Mouse (Mus musculus) liver, adult 2 months (tissue): ENCODE results near the gene Cldn3. TPM values are rescaled to one million over a fixed set of nuclear protein-coding genes. Genes with fewer than 3 reads are reported as not detected.

Source experiments
- DNase-seq: peaks from one replicate; pipeline ENCODE4 v3.0.0-alpha.2; 2011; ENCODE audit warnings: low read depth, low spot score; ENCODE audit errors: extremely low read depth
- H3K27ac ChIP-seq: fragments of 200-500 bp; replicated peaks from 2 replicates; pipeline ENCODE4 v1.5.1; 2012; ENCODE audit warnings: low read depth, mild to moderate bottlenecking, control low read depth, inconsistent platforms, low read length; ENCODE audit not compliant: insufficient read depth
- H3K27me3 ChIP-seq: fragments of 200-500 bp; 2 replicates; pipeline ENCODE4 v1.6.1; 2012; ENCODE audit warnings: mild to moderate bottlenecking, moderate library complexity, low read length, inconsistent platforms; ENCODE audit not compliant: control insufficient read depth, insufficient read depth
- H3K36me3 ChIP-seq: fragments of 200-500 bp; 2 replicates; pipeline ENCODE4 v1.6.1; 2012; ENCODE audit warnings: low read length, inconsistent platforms; ENCODE audit not compliant: control insufficient read depth, insufficient read depth
- H3K4me1 ChIP-seq: fragments of 200-500 bp; 2 replicates; pipeline ENCODE4 v1.6.1; 2011; ENCODE audit warnings: low read length; ENCODE audit not compliant: control insufficient read depth, insufficient read depth
- H3K4me3 ChIP-seq: fragments of 200-500 bp; 2 replicates; pipeline ENCODE4 v1.5.1; 2011; ENCODE audit warnings: low read depth, mild to moderate bottlenecking, control low read depth, low read length, moderate library complexity; ENCODE audit not compliant: insufficient read depth
- H3K79me2 ChIP-seq: fragments of 200-500 bp; 2 replicates; pipeline ENCODE4 v1.6.1; 2012; ENCODE audit warnings: inconsistent platforms, mild to moderate bottlenecking, low read length, moderate library complexity; ENCODE audit not compliant: control insufficient read depth, insufficient read depth
- H3K9ac ChIP-seq: fragments of 200-500 bp; 2 replicates; pipeline ENCODE4 v1.6.1; 2012; ENCODE audit warnings: low read depth, mild to moderate bottlenecking, control low read depth, inconsistent platforms, low read length
- CTCF ChIP-seq: fragments of 200-500 bp; IDR thresholded peaks from 2 replicates; pipeline ENCODE4 v1.5.1; 2011; ENCODE audit warnings: low read depth, low read length, control low read depth
- POLR2A ChIP-seq: fragments of 200-500 bp; IDR thresholded peaks from 2 replicates; pipeline ENCODE4 v1.6.1; 2011; ENCODE audit warnings: low read length, control low read depth; ENCODE audit not compliant: insufficient read depth; ENCODE audit errors: extremely low read depth
- WGBS: fragments of 180-500 bp; shearing (Covaris S2); methylation state at CpG from one replicate; pipeline ENCODE4 v1.1.7; 2018; 5-methylcytosine and 5-hydroxymethylcytosine counted together
- polyA plus RNA-seq: library from polyadenylated mRNA; depleted of rRNA; stranded (reverse); fragments of >200 nt; gene quantifications from 2 replicates; pipeline ENCODE4 v1.2.3, GENCODE M21; 2012
- total RNA-seq: library from RNA; depleted of rRNA; stranded (reverse); fragments of >200 nt; gene quantifications from 2 replicates; pipeline ENCODE4 v1.2.3, GENCODE M21; 2014

Cldn3 gene
- total and polyA plus RNA-seq, 2 experiments, result 49.9 to 291 TPM

- Histone ChIP-seq H3K27ac (no peak overlapping the region), H3K9ac (no peak overlapping the region), H3K4me1 (peaks cover 10% of the 10 kb centered on the region; the same call in 1 of the 2 replicates), H3K36me3 (no peaks in the 10 kb centered on the region), H3K4me3 (no peak overlapping the region), H3K79me2 (no peaks in the 10 kb centered on the region), H3K27me3 (no peaks in the 10 kb centered on the region)
- TF ChIP-seq CTCF, result no peak
- TF ChIP-seq POLR2A, result no peak
- no peak for DNase-seq
- 83% methylated on average over 2 of the region's 2 CpGs for WGBS
These were observed 9.8 kb upstream of the Cldn3 start for GRCm38 (mm10) chr5:134976164-134976563.

GRCm38 (mm10) chr5:134976577-134977250 is 9.3 kb upstream of the Cldn3 start:
- H3K27me3 ChIP-seq, result no peaks in the 10 kb centered on the region
- 90% methylated on average over 14 of the region's 14 CpGs for WGBS
- H3K36me3 ChIP-seq, result no peaks in the 10 kb centered on the region
- no peaks in the 10 kb centered on the region for H3K79me2 ChIP-seq
- H3K4me3 ChIP-seq, result no peak overlapping the region
- H3K4me1 ChIP-seq, result peaks cover 15% of the 10 kb centered on the region; the same call in 1 of the 2 replicates
- TF ChIP-seq POLR2A, result no peak
- TF ChIP-seq CTCF, result no peak
- no peak overlapping the region for H3K27ac ChIP-seq
- H3K9ac ChIP-seq, result no peak overlapping the region
- no peak for DNase-seq

GRCm38 (mm10) chr5:134977837-134978236 is 8.2 kb upstream of the Cldn3 start:
- Histone ChIP-seq H3K27me3 (no peaks in the 10 kb centered on the region), H3K36me3 (no peaks in the 10 kb centered on the region), H3K79me2 (no peaks in the 10 kb centered on the region), H3K4me3 (no peak overlapping the region), H3K27ac (no peak overlapping the region), H3K9ac (no peak overlapping the region), H3K4me1 (peaks cover 17% of the 10 kb centered on the region; the same call in 1 of the 2 replicates)
- WGBS, result 65% methylated on average over 4 of the region's 4 CpGs
- no peak for DNase-seq
- TF ChIP-seq POLR2A (no peak), CTCF (no peak)

GRCm38 (mm10) chr5:134981149-134981548 is 4.9 kb upstream of the Cldn3 start:
- Histone ChIP-seq H3K36me3 (no peaks in the 10 kb centered on the region), H3K27me3 (no peaks in the 10 kb centered on the region), H3K79me2 (no peaks in the 10 kb centered on the region), H3K4me3 (0 out of 2 replicates have a peak overlapping the region, but pooled peaks have one; percentile 4), H3K27ac (peak overlapping the region; percentile 96), H3K9ac (peak overlapping the region; percentile 28), H3K4me1 (peaks cover 28% of the 10 kb centered on the region)
- TF ChIP-seq POLR2A (no peak), CTCF (no peak)
- WGBS, result 11% methylated on average over 10 of the region's 10 CpGs
- DNase-seq, result peak; percentile 100

GRCm38 (mm10) chr5:134983111-134983510 is 2.9 kb upstream of the Cldn3 start:
- TF ChIP-seq CTCF, result no peak
- TF ChIP-seq POLR2A, result no peak
- Histone ChIP-seq H3K9ac (no peak overlapping the region), H3K79me2 (peaks cover 17% of the 10 kb centered on the region; the same call in 1 of the 2 replicates), H3K27me3 (no peaks in the 10 kb centered on the region), H3K4me1 (peaks cover 28% of the 10 kb centered on the region), H3K36me3 (no peaks in the 10 kb centered on the region), H3K4me3 (no peak overlapping the region), H3K27ac (no peak overlapping the region)
- peak; percentile 75 for DNase-seq
- WGBS, result 100% methylated on average over 1 of the region's 1 CpGs

GRCm38 (mm10) chr5:134983771-134984170 is 2.2 kb upstream of the Cldn3 start:
- H3K9ac ChIP-seq, result no peak overlapping the region
- WGBS, result 21% methylated on average over 3 of the region's 3 CpGs
- H3K4me3 ChIP-seq, result no peak overlapping the region
- DNase-seq, result no peak
- peak overlapping the region; percentile 36 for H3K27ac ChIP-seq
- no peaks in the 10 kb centered on the region for H3K27me3 ChIP-seq
- peaks cover 17% of the 10 kb centered on the region; the same call in 1 of the 2 replicates for H3K79me2 ChIP-seq
- no peaks in the 10 kb centered on the region for H3K36me3 ChIP-seq
- no peak for TF ChIP-seq CTCF
- TF ChIP-seq POLR2A, result no peak
- peaks cover 28% of the 10 kb centered on the region for H3K4me1 ChIP-seq
